Mouse (Mus musculus) intestine, embryonic 14.5 days (tissue): ENCODE measurements around the gene Hmgb1. TPM values are rescaled to one million over a fixed set of nuclear protein-coding genes. Genes with fewer than 3 reads are reported as not detected.

Experiments
- ATAC-seq: fragments of 200-750 bp; cut with Nextera tagmentation; replicated peaks from 2 replicates; pipeline ENCODE4 v1.8.0; 2017; ENCODE audit warnings: low read depth, moderate number of reproducible peaks, moderate TSS enrichment, moderate library complexity; ENCODE audit not compliant: low FRiP score, low TSS enrichment
- DNase-seq: peaks from one replicate; pipeline ENCODE4 v3.0.0-alpha.2; 2018; ENCODE audit warnings: low spot score
- H3K27ac ChIP-seq: fragments of 300-500 bp; sonication (generic); 2 replicates; pipeline ENCODE4 v1.5.1; 2014; ENCODE audit warnings: low read depth, mild to moderate bottlenecking, control low read depth
- H3K27me3 ChIP-seq: fragments of 300-500 bp; sonication (generic); replicated peaks from 2 replicates; pipeline ENCODE4 v1.6.1; 2014; ENCODE audit warnings: low read length, control low read depth; ENCODE audit not compliant: control insufficient read depth, insufficient read depth
- H3K36me3 ChIP-seq: fragments of 300-500 bp; sonication (generic); 2 replicates; pipeline ENCODE4 v1.6.1; 2014; ENCODE audit warnings: low read length, control low read depth; ENCODE audit not compliant: control insufficient read depth, insufficient read depth
- H3K4me1 ChIP-seq: fragments of 300-500 bp; sonication (generic); replicated peaks from 2 replicates; pipeline ENCODE4 v1.6.1; 2014; ENCODE audit warnings: low read length, control low read depth, mixed read lengths; ENCODE audit not compliant: control insufficient read depth, insufficient read depth
- H3K4me2 ChIP-seq: fragments of 300-500 bp; sonication (generic); 2 replicates; pipeline ENCODE4 v1.6.1; 2014; ENCODE audit warnings: low read length
- H3K4me3 ChIP-seq: fragments of 300-500 bp; sonication (generic); 2 replicates; pipeline ENCODE4 v1.5.1; 2014; ENCODE audit warnings: low read depth, low read length, control low read depth, mixed read lengths
- H3K9ac ChIP-seq: fragments of 300-500 bp; sonication (generic); 2 replicates; pipeline ENCODE4 v1.6.1; 2014; ENCODE audit warnings: mild to moderate bottlenecking, low read length
- H3K9me3 ChIP-seq: fragments of 300-500 bp; sonication (generic); 2 replicates; pipeline ENCODE4 v1.6.1; 2016; ENCODE audit warnings: low read length, control low read depth; ENCODE audit not compliant: control insufficient read depth
- WGBS: fragments of 180-500 bp; shearing (Covaris S2); extraction: QIAGEN DNeasy Blood & Tissue Kit; methylation state at CpG from one replicate; pipeline ENCODE4 v1.1.7; 2014; 5-methylcytosine and 5-hydroxymethylcytosine counted together
- polyA plus RNA-seq: library from polyadenylated mRNA; unstranded; fragments of >200 nt; fragmentation: Nextera tagmentation; extraction: Ambion mirVana; gene quantifications from 2 replicates; pipeline ENCODE4 v1.2.1, GENCODE M21; 2014

The Hmgb1 gene
- polyA plus RNA-seq, 1 experiment from 2014 or later, result 1,358 TPM

DNA sequence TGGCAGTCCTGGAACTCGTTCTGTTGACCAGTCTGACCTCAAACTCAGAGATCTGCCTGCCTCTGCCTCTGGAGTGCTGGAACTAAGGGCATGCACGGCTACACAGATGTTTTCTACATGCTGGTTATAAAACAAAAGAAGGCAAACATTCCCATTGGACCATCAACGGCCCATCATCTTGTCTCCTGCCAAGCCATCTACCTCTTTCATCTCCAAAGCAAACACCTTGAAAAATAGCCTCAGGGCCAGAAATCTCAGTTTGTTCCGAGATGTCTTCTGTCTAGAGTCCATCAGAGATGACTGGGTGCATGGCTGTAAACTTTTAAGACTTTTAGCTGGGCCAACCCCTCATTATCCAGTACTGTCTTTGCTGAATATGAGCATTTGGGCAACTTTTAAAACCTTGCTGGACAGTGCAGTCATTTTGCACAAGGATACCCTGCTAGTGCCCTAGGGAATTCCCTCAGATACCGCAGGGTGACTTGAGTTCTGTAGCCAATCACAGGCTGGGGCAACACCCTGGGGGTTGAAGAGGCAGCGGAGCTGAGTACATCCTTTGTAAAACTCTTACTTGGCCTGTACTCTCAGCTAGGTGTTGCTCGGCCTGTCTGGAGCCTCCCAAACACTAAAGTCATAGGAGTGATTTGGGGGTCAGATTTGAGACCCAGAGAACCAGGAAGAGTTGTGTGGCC lies 170.3 kb downstream of the Hmgb1 start:
- H3K4me2 ChIP-seq, result no peak overlapping the region; the same call in 1 of the 2 replicates
- no peak overlapping the region for H3K9ac ChIP-seq
- ATAC-seq (no peak), DNase-seq (no peak)
- H3K9me3 ChIP-seq, result no peaks in the 10 kb centered on the region
- WGBS, result 73% methylated on average over 7 of the region's 7 CpGs
- no peak overlapping the region for H3K4me3 ChIP-seq
- peaks cover 13% of the 10 kb centered on the region; the same call in 1 of the 2 replicates for H3K4me1 ChIP-seq
- no peak overlapping the region; the same call in 1 of the 2 replicates for H3K27ac ChIP-seq
- H3K36me3 ChIP-seq, result no peaks in the 10 kb centered on the region
- no peaks in the 10 kb centered on the region for H3K27me3 ChIP-seq

- Histone ChIP-seq H3K4me2 (no peak overlapping the region), H3K9me3 (no peaks in the 10 kb centered on the region)
- 79% methylated on average over 3 of the region's 3 CpGs for WGBS
Observed at GRCm38 (mm10) chr5:149009111-149009510, 175.2 kb downstream of the Hmgb1 start.

GRCm38 (mm10) chr5:149007295-149007646 lies 177.0 kb downstream of the Hmgb1 start:
- H3K4me1 ChIP-seq, result peaks cover 15% of the 10 kb centered on the region
- peak overlapping the region; percentile 38 for H3K9ac ChIP-seq
- H3K9me3 ChIP-seq, result no peaks in the 10 kb centered on the region
- H3K4me2 ChIP-seq, result peak overlapping the region; percentile 31
- peak overlapping the region; percentile 36 for H3K27ac ChIP-seq
- no peak for ATAC-seq
- no peaks in the 10 kb centered on the region for H3K36me3 ChIP-seq
- 62% methylated on average over 5 of the region's 5 CpGs for WGBS
- no peak overlapping the region for H3K4me3 ChIP-seq
- no peaks in the 10 kb centered on the region for H3K27me3 ChIP-seq
- DNase-seq, result no peak

More at GRCm38 (mm10) chr5:149009111-149009510, 175.2 kb downstream of the Hmgb1 start:
- Histone ChIP-seq H3K27ac (no peak overlapping the region), H3K4me1 (peaks cover 11% of the 10 kb centered on the region), H3K36me3 (no peaks in the 10 kb centered on the region), H3K4me3 (no peak overlapping the region), H3K9ac (no peak overlapping the region), H3K27me3 (no peaks in the 10 kb centered on the region)
- ATAC-seq (no peak), DNase-seq (no peak)

- DNase-seq, result peak; percentile 100
- peak overlapping the region; percentile 38 for H3K9ac ChIP-seq
- H3K9me3 ChIP-seq, result no peaks in the 10 kb centered on the region
- peak overlapping the region; percentile 62 for H3K4me2 ChIP-seq
- H3K27ac ChIP-seq, result peak overlapping the region; percentile 36
- WGBS, result 10% methylated on average over 26 of the region's 26 CpGs
- H3K27me3 ChIP-seq, result no peaks in the 10 kb centered on the region
- no peaks in the 10 kb centered on the region for H3K36me3 ChIP-seq
- peak overlapping the region; percentile 23 for H3K4me3 ChIP-seq
- ATAC-seq, result peak; percentile 81
- H3K4me1 ChIP-seq, result peaks cover 15% of the 10 kb centered on the region
Observed at GRCm38 (mm10) chr5:149006362-149007294, 177.7 kb downstream of the Hmgb1 start.

DNA sequence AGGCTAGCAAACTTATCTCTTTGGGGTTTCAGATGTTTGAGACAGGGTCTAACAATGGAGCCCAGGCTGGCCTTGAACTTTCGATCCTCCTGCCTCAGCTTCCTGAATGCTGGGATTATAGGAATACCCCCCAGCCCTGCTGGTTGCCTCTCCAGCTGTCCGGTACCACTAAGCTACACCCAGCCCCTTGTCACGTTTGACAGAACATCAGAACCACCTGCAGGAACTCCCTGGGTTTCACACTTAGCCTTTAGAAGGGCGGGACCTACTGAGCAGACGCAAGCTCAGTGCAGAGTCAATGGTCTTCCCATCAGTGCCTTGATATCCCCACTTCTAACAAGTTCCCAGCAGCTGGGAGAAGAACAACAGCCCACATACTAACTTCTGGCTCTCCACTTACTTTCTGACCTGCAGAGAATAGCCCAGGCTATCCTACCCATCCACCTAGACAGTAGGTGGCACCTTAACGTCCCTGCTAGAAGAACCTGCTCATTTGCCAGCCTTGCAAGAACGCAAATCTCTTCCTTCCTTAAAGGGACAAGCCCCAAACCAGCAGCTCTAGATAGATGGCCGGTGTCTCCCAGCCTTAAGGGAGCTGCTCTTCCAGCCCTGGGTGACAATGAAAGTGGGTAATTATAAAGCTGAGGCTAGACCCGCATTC lies 178.5 kb downstream of the Hmgb1 start:
- no peak overlapping the region for H3K27ac ChIP-seq
- no peaks in the 10 kb centered on the region for H3K9me3 ChIP-seq
- H3K27me3 ChIP-seq, result no peaks in the 10 kb centered on the region
- 64% methylated on average over 9 of the region's 9 CpGs for WGBS
- no peak overlapping the region for H3K4me3 ChIP-seq
- ATAC-seq (no peak), DNase-seq (no peak)
- H3K36me3 ChIP-seq, result no peaks in the 10 kb centered on the region
- H3K4me2 ChIP-seq, result peak overlapping the region; percentile 62
- H3K4me1 ChIP-seq, result peaks cover 15% of the 10 kb centered on the region
- H3K9ac ChIP-seq, result no peak overlapping the region; the same call in 1 of the 2 replicates

DNA sequence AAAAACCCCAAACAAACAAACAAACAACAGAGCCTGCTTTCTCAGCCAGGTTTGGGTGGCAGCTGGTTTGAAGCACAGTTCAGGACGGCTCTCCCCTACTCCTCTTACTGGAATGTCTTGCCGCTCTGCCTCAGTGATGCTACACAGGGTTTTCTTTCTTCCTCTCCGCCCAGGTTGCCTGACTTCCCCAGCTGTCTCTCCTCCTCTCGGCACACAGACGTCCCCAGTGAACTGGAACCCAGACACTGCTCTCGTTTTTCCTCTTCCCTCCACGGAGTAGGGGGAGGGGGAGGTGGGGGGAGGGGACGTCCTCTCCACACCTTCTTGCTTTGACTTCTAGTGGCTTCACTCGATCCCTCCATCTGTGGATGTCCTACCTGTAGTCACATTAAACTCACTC lies 179.2 kb downstream of the Hmgb1 start:
- Histone ChIP-seq H3K36me3 (no peaks in the 10 kb centered on the region), H3K9me3 (no peaks in the 10 kb centered on the region), H3K4me2 (no peak overlapping the region), H3K4me3 (no peak overlapping the region), H3K27me3 (no peaks in the 10 kb centered on the region), H3K27ac (no peak overlapping the region), H3K4me1 (peaks cover 15% of the 10 kb centered on the region), H3K9ac (no peak overlapping the region)
- WGBS, result 36% methylated on average over 9 of the region's 9 CpGs
- DNase-seq (no peak), ATAC-seq (no peak)

- Histone ChIP-seq H3K36me3 (no peaks in the 10 kb centered on the region), H3K9ac (no peak overlapping the region), H3K27ac (no peak overlapping the region), H3K4me2 (no peak overlapping the region), H3K4me3 (no peak overlapping the region), H3K27me3 (no peaks in the 10 kb centered on the region), H3K9me3 (no peaks in the 10 kb centered on the region), H3K4me1 (peaks cover 15% of the 10 kb centered on the region)
- WGBS, result 39% methylated on average over 2 of the region's 2 CpGs
- ATAC-seq (no peak), DNase-seq (no peak)
Observed at GRCm38 (mm10) chr5:149003137-149003536, 181.2 kb downstream of the Hmgb1 start.

DNA sequence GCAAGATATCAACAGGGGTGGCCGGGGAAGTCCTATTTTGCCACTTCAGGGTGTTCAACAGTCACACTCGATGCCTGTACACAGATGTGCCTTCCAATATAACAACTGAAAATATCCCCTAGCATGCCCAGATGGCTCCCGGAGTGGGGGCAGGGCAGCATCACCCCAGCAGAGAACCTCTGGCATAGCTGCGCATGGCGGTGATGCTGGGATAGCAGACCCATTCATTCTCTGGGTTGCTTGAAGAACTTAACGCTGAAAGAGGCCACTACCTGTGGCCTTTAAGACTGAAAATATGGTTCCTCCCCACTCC lies 181.5 kb downstream of the Hmgb1 start:
- Histone ChIP-seq H3K36me3 (no peaks in the 10 kb centered on the region), H3K27ac (peak overlapping the region; percentile 65; the same call in 1 of the 2 replicates), H3K9ac (no peak overlapping the region), H3K4me2 (no peak overlapping the region), H3K4me1 (peaks cover 15% of the 10 kb centered on the region), H3K4me3 (no peak overlapping the region), H3K27me3 (no peaks in the 10 kb centered on the region), H3K9me3 (no peaks in the 10 kb centered on the region)
- WGBS, result 65% methylated on average over 6 of the region's 6 CpGs
- DNase-seq (no peak), ATAC-seq (no peak)
